Mouse (Mus musculus) bone marrow macrophage, adult 2 months (primary cell): ENCODE measurements at regions not wholly inside any gene's neighbourhood (a gene's known extent, or its start where the extent isn't known, plus 50 kb on each side); places are given as distances from the start of the nearest gene placed in this dataset.

ENCODE experiments used
- CTCF ChIP-seq: IDR thresholded peaks from 2 replicates; pipeline ENCODE4 v1.5.1; 2012; ENCODE audit warnings: low read depth, mild to moderate bottlenecking, low read length, moderate library complexity
- POLR2A ChIP-seq: IDR thresholded peaks from 2 replicates; pipeline ENCODE4 v1.6.1; 2012; ENCODE audit warnings: mild to moderate bottlenecking, low read depth, low read length, borderline replicate concordance

DNA sequence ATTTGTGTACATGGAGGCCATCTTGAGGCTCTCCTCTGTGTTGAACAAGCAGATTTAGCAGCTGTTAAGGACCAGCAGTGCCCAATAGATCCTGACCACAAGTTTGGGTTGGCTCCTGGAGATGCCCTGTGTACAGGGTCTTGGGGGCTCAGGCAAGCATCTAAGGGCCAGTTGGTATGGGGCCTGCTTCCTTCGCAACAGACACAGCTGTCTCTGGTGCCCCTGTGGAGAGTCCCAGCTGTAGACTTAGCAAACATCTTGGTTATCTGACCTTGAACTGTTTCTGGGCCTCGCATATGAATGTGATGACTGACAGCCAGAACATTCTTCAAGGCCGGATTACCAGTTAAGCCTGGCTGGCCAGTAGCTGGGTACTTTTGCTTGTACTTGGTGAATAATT lies 135.4 kb upstream of the Runx1 start:
- TF ChIP-seq CTCF: no peak
- TF ChIP-seq POLR2A: no peak
